22 mouse cellular contexts compared by ENCODE assay signal in the genomic region with DNA sequence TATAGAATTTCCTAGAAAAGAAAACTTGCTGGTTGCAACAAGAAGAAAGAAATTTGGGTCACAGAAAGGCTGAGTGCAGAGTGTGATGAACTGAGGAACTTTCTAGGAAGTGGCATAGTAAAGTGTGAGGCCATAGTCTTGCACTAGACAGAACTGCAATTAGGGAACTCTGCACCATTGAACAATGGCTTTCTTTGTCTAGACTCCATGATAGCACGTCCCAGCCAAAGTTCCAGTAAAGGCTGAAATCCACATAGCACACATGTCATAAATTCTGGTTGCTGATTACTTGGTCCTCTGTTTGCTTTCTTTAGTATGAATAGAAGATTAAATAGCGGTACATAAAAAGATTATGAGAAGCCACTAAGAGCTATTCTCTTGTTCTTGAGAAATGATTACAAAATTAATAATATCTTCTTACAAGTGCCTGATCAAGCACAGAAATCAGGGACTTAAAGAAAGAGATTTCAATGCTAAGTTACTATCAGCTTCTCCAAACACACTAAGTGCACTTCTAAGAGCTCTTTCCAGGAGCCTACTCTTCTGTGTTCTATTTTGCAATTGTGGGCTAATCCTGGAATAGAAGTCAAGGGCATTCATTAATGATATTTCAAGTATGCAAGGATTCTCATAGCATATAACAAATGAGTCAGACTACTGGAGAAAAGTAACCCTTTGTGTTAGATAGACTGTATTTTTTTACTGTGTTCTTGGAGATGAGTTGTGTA.
A peak's percentile ranks its signal among the peaks of the same experiment; 100 is the strongest.
DNase-seq lines count a peak whose midpoint lies in the region; ATAC-seq and TF ChIP-seq lines count a peak whose summit lies in the region.
"Had no signal": no experiment of that assay in that cellular context is flagged by ENCODE, and none has a peak within 500 bp of the region (broad histone marks: within the 10 kb centered on the region; RNA-seq: fewer than 3 reads in every experiment).

No protein-coding gene starts in this region.

- no peaks in the 10 kb centered on the region for H3K36me3 ChIP-seq in lung, embryonic 15.5 days
- H3K36me3 ChIP-seq in stomach, postnatal 0 days (ENCODE audit: control insufficient read depth, insufficient read depth, low read length): no peaks in the 10 kb centered on the region
- H3K36me3 ChIP-seq in midbrain, embryonic 14.5 days (ENCODE audit: control insufficient read depth, insufficient read depth, low read length): no peaks in the 10 kb centered on the region
- H3K36me3 ChIP-seq in hindbrain, embryonic 13.5 days: no peaks in the 10 kb centered on the region
- H3K36me3 ChIP-seq: heart, embryonic 10.5 days; limb, embryonic 15.5 days; midbrain, embryonic 13.5 days; neural tube, embryonic 12.5 days had no signal

- no peaks in the 10 kb centered on the region for H3K4me1 ChIP-seq in lung, embryonic 15.5 days
- H3K4me1 ChIP-seq in stomach, postnatal 0 days (replicated peaks; ENCODE audit: control insufficient read depth, insufficient read depth): no peaks in the 10 kb centered on the region
- H3K4me1 ChIP-seq in midbrain, embryonic 14.5 days (ENCODE audit: control insufficient read depth, insufficient read depth, low read length): no peaks in the 10 kb centered on the region
- no peaks in the 10 kb centered on the region for H3K4me1 ChIP-seq in hindbrain, embryonic 13.5 days (replicated peaks)
- H3K4me1 ChIP-seq: heart, embryonic 10.5 days; limb, embryonic 15.5 days; midbrain, embryonic 13.5 days; neural tube, embryonic 12.5 days had no signal

- H3K27ac ChIP-seq in lung, embryonic 15.5 days: no peak overlapping the region
- no peak overlapping the region for H3K27ac ChIP-seq in stomach, postnatal 0 days (replicated peaks)
- H3K27ac ChIP-seq in midbrain, embryonic 14.5 days (replicated peaks; ENCODE audit: low read depth, low read length): no peak overlapping the region
- no peak overlapping the region for H3K27ac ChIP-seq in hindbrain, embryonic 13.5 days
- H3K27ac ChIP-seq: heart, embryonic 10.5 days; left cerebral cortex, adult 2 months; limb, embryonic 15.5 days; liver, embryonic 14.5 days; midbrain, embryonic 13.5 days; neural tube, embryonic 12.5 days had no signal

- H3K4me3 ChIP-seq in lung, embryonic 15.5 days: no peak overlapping the region
- H3K4me3 ChIP-seq in stomach, postnatal 0 days (ENCODE audit: low read depth, low read length): no peak overlapping the region
- no peak overlapping the region for H3K4me3 ChIP-seq in midbrain, embryonic 14.5 days (replicated peaks; ENCODE audit: low read depth, low read length)
- no peak overlapping the region for H3K4me3 ChIP-seq in hindbrain, embryonic 13.5 days
- H3K4me3 ChIP-seq: heart, embryonic 10.5 days; left cerebral cortex, adult 2 months; limb, embryonic 15.5 days; midbrain, embryonic 13.5 days; neural tube, embryonic 12.5 days had no signal

- peak; percentile 82; the same call in 1 of the 2 replicates for ATAC-seq in lung, embryonic 15.5 days (ENCODE audit: borderline replicate concordance, extremely low read depth, low FRiP score, low TSS enrichment)
- peak; percentile 66 for ATAC-seq in stomach, postnatal 0 days (ENCODE audit: low FRiP score, low TSS enrichment)
- ATAC-seq in midbrain, embryonic 14.5 days (ENCODE audit: low FRiP score, low TSS enrichment): no peak
- no peak for ATAC-seq in hindbrain, embryonic 13.5 days (ENCODE audit: low FRiP score)
- ATAC-seq: CD4-positive, CD25-positive, alpha-beta regulatory T cell, adult 4 months; forebrain, embryonic 14.5 days; hindbrain, embryonic 16.5 days; midbrain, embryonic 13.5 days had no signal

- DNase-seq in lung, postnatal 4 days: no peak
- peak; percentile 2 for DNase-seq in embryo, embryonic 11 days
- DNase-seq in mesoderm, embryonic 11.5 days (ENCODE audit: low read depth, low spot score): peak; percentile 11
- no peak for DNase-seq in stomach, postnatal 0 days (ENCODE audit: low spot score)
- DNase-seq in midbrain, embryonic 14.5 days: no peak
- DNase-seq: adrenal gland, postnatal 36 days; cerebellum, adult 9-10 months; heart, postnatal 4 days; kidney, adult 18-20 months; layer of hippocampus, adult 9-11 months; left cerebral cortex, postnatal 4 days had no signal

- H3K4me2 ChIP-seq in lung, embryonic 15.5 days: no peak overlapping the region
- H3K4me2 ChIP-seq in stomach, postnatal 0 days (replicated peaks; ENCODE audit: low read depth): no peak overlapping the region
- H3K4me2 ChIP-seq in midbrain, embryonic 14.5 days (ENCODE audit: low read length): no peak overlapping the region
- no peak overlapping the region for H3K4me2 ChIP-seq in hindbrain, embryonic 13.5 days
- H3K4me2 ChIP-seq: limb, embryonic 15.5 days; midbrain, embryonic 13.5 days; neural tube, embryonic 12.5 days had no signal

- H3K9me3 ChIP-seq in lung, embryonic 15.5 days: no peaks in the 10 kb centered on the region
- H3K9me3 ChIP-seq in stomach, postnatal 0 days (ENCODE audit: control insufficient read depth, low read length): no peaks in the 10 kb centered on the region
- H3K9me3 ChIP-seq in midbrain, embryonic 14.5 days (ENCODE audit: control insufficient read depth, low read length): no peaks in the 10 kb centered on the region
- no peaks in the 10 kb centered on the region for H3K9me3 ChIP-seq in hindbrain, embryonic 13.5 days
- H3K9me3 ChIP-seq: heart, embryonic 10.5 days; limb, embryonic 15.5 days; midbrain, embryonic 13.5 days; neural tube, embryonic 12.5 days had no signal

- TF ChIP-seq EP300 in stomach, postnatal 0 days (optimal IDR thresholded peaks at IDR 0.05): no peak

- 43% methylated on average over 2 of the region's 2 CpGs for WGBS in lung, embryonic 15.5 days
- 49% methylated on average over 2 of the region's 2 CpGs for WGBS in stomach, postnatal 0 days
- whole genome bisulfite sequencing in midbrain, embryonic 14.5 days: 82% methylated on average over 2 of the region's 2 CpGs
- WGBS in hindbrain, embryonic 13.5 days: 72% methylated on average over 2 of the region's 2 CpGs

- TF ChIP-seq CTCF in stomach, postnatal 0 days (IDR thresholded peaks at IDR 0.05; ENCODE audit: low read depth): no peak

- H3K27me3 ChIP-seq in lung, embryonic 15.5 days: no peaks in the 10 kb centered on the region
- H3K27me3 ChIP-seq in stomach, postnatal 0 days (ENCODE audit: control insufficient read depth, insufficient read depth, low read length): no peaks in the 10 kb centered on the region
- H3K27me3 ChIP-seq in midbrain, embryonic 14.5 days (ENCODE audit: control insufficient read depth, insufficient read depth, low read length): no peaks in the 10 kb centered on the region
- no peaks in the 10 kb centered on the region for H3K27me3 ChIP-seq in hindbrain, embryonic 13.5 days
- H3K27me3 ChIP-seq: limb, embryonic 15.5 days; neural tube, embryonic 12.5 days had no signal

- H3K9ac ChIP-seq in lung, embryonic 15.5 days: no peak overlapping the region
- no peak overlapping the region for H3K9ac ChIP-seq in stomach, postnatal 0 days (ENCODE audit: low read length)
- no peak overlapping the region for H3K9ac ChIP-seq in midbrain, embryonic 14.5 days (replicated peaks; ENCODE audit: low read length)
- H3K9ac ChIP-seq in hindbrain, embryonic 13.5 days: no peak overlapping the region
- H3K9ac ChIP-seq: limb, embryonic 15.5 days; liver, embryonic 14.5 days; midbrain, embryonic 13.5 days; neural tube, embryonic 12.5 days had no signal

Comparison
In these comparisons a context has a peak if more than half of its experiments do, and no peak if none do; other contexts are left out.
1. ATAC-seq: peak in lung, embryonic 15.5 days (single experiment) and stomach, postnatal 0 days (single experiment); none in midbrain, embryonic 14.5 days (single experiment) and hindbrain, embryonic 13.5 days (single experiment).
2. DNase-seq: peak in embryo, embryonic 11 days (single experiment) and mesoderm, embryonic 11.5 days (single experiment); none in lung, postnatal 4 days (0 of 2), stomach, postnatal 0 days (single experiment) and midbrain, embryonic 14.5 days (single experiment).